Comparison of ENCODE assay signal across 39 mouse cellular contexts in the genomic region with DNA sequence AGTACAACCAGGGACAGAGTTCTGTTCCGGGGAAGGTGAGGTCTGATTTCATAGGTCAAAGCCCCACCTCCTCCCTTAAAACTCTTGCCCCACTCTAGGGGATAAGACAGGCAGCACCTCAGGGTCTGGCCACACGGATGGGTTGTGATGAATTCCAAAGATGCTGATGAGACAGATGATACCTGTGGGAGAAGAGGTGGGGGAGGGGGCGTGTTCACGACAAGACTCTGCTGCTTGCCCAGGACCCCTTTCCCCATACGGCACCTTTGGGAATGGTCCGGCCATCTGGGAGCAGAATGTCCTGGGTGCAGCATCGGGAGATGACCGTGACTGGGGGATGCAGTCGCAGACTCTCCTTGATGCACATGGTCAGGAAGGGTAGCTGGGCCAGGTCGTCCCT. TPM values are rescaled to one million over a fixed set of nuclear protein-coding genes. Genes with fewer than 3 reads are reported as not detected.
"Had no signal": no experiment of that assay in that cellular context is flagged by ENCODE, and none has a peak within 500 bp of the region (broad histone marks: within the 10 kb centered on the region; RNA-seq: fewer than 3 reads in every experiment).

No protein-coding gene starts in this region.

- H3K36me3 ChIP-seq: heart, embryonic 10.5 days; heart, embryonic 12.5 days; heart, embryonic 13.5 days; heart, embryonic 15.5 days; hindbrain, embryonic 10.5 days; hindbrain, embryonic 12.5 days; hindbrain, embryonic 13.5 days; hindbrain, embryonic 15.5 days; kidney, embryonic 15.5 days had no signal

- H3K9ac ChIP-seq: heart, embryonic 12.5 days; heart, embryonic 15.5 days; kidney, embryonic 15.5 days had no signal

- DNase-seq: heart, postnatal 10 days; heart, postnatal 14 days; heart, postnatal 36 days; heart, postnatal 4 days; kidney, adult 11 months; kidney, adult 18-20 months; kidney, adult 2 months; kidney, adult 8-10 months; kidney, adult 9 months; kidney, postnatal 10 days; kidney, postnatal 14 days; kidney, postnatal 36 days; kidney, postnatal 4 days; layer of hippocampus, adult 9-11 months; layer of hippocampus, postnatal 36 days had no signal

- H3K4me1 ChIP-seq: heart, embryonic 10.5 days; heart, embryonic 12.5 days; heart, embryonic 13.5 days; kidney, embryonic 15.5 days had no signal

- H3K27ac ChIP-seq: heart, embryonic 10.5 days; heart, embryonic 13.5 days; heart, embryonic 15.5 days; hindbrain, embryonic 10.5 days; hindbrain, embryonic 12.5 days; hindbrain, embryonic 13.5 days; hindbrain, embryonic 14.5 days; hindbrain, embryonic 15.5 days; hindbrain, postnatal 0 days; kidney, embryonic 15.5 days; kidney, postnatal 0 days; layer of hippocampus, adult 2 months; left cerebral cortex, adult 2 months had no signal

- H3K9me3 ChIP-seq: heart, embryonic 10.5 days; heart, embryonic 12.5 days; heart, embryonic 13.5 days; heart, embryonic 15.5 days; hindbrain, embryonic 10.5 days; hindbrain, embryonic 12.5 days; hindbrain, embryonic 13.5 days; hindbrain, embryonic 15.5 days; kidney, embryonic 15.5 days had no signal

- ATAC-seq: inflammation-experienced regulatory T-cells, adult 6 months had no signal

- H3K4me3 ChIP-seq: hindbrain, embryonic 10.5 days; kidney, embryonic 15.5 days; left cerebral cortex, adult 2 months had no signal

RNA-seq across cellular contexts. Expression of gene Cyp4f14, which starts 11.0 kb away (rescaled TPM):
- total RNA-seq: heart, postnatal 10 days; heart, postnatal 14 days; heart, postnatal 25 days; heart, postnatal 36 days; heart, postnatal 4 days; hematopoietic stem cell, adult 5-6 weeks had no signal
- polyA plus RNA-seq: heart, embryonic 10.5 days; heart, embryonic 11.5 days; heart, embryonic 12.5 days; heart, embryonic 13.5 days; heart, embryonic 14.5 days; heart, embryonic 15.5 days; heart, postnatal 0 days; hindbrain, embryonic 10.5 days; hindbrain, embryonic 11.5 days; hindbrain, embryonic 12.5 days; hindbrain, embryonic 13.5 days; hindbrain, embryonic 14.5 days; hindbrain, embryonic 15.5 days; hindbrain, embryonic 16.5 days; inflammation-experienced regulatory T-cells, adult 6 months; kidney, embryonic 14.5 days; kidney, embryonic 15.5 days; kidney, embryonic 16.5 days; kidney, postnatal 0 days had no signal
